Mouse (Mus musculus) liver, postnatal 0 days (tissue): ENCODE results near the gene Tex261.

Experiments
- CTCF ChIP-seq: sonication (generic); IDR thresholded peaks from 2 replicates; pipeline ENCODE4 v1.5.1; 2016; ENCODE audit warnings: antibody characterized with exemption, low read depth
- EP300 ChIP-seq: IDR thresholded peaks from 2 replicates; pipeline ENCODE4 v1.6.1; 2016; ENCODE audit warnings: antibody characterized with exemption, low read depth, mild to moderate bottlenecking

GRCm38 (mm10) chr6:83815801-83816200 lies 40.2 kb upstream of the Tex261 start:
- no peak for TF ChIP-seq CTCF
- TF ChIP-seq EP300 = no peak
